Mouse (Mus musculus): ENCODE results near the gene Itm2c.

Gene Itm2c

GRCm38 (mm10) chr1:85934560-85934959 is 40.5 kb downstream of the Itm2c start:
- no peak for DNase-seq (ENCODE audit: low spot score in 2 of 2)

GRCm38 (mm10) chr1:85935148-85935852 is 41.2 kb downstream of the Itm2c start:
- peak; percentile 45 to 65 for DNase-seq (ENCODE audit: low spot score in 2 of 2)

GRCm38 (mm10) chr1:85936265-85936664 is 42.2 kb downstream of the Itm2c start:
- DNase-seq (ENCODE audit: low spot score in 2 of 2): no peak

- DNase-seq (ENCODE audit: low spot score in 2 of 2): no peak
These were observed 43.2 kb downstream of the Itm2c start for GRCm38 (mm10) chr1:85937323-85937722.

DNA sequence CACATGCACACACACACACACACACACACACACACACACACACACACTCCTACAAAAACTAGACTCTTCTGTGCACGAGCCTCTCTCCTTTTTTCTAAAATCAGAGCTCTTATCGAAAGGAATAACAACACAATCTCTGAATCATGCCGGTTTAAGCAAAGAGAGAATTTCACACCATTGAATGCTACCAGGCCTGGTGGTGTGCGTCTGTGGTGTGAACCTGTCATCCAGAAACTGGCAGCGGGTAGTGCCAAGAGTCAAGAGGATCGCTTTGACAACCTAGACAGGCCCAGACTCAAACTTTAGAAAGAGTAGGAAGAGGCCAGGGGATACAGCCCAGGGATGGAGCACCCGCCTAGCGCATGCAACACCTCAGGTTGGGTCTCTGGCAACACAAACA is 48.2 kb downstream of the Itm2c start:
- no peak for DNase-seq (ENCODE audit: low spot score in 2 of 2)

- DNase-seq (ENCODE audit: low spot score in 2 of 2): no peak
These were observed 55.1 kb downstream of the Itm2c start for GRCm38 (mm10) chr1:85949085-85949684.

DNA sequence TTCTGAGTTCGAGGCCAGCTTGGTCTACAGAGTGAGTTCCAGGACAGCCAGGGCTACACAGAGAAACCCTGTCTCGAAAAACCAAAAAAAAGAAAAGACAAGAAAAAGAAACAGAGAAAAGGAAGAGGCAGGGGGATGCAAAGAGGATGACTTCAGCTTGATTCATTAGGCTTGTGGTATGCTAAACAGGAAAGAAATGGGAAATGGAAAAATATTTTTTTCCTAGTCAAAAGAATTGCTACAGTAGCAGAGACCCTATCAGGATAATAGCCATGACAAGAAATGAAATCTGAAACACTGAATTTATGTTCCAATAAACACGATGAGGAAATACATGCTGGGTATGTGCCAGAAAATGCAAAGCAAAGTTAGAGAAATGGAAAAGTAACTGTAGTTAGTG is 61.1 kb downstream of the Itm2c start:
- no peak for DNase-seq (ENCODE audit: low spot score in 2 of 2)

- DNase-seq (ENCODE audit: low spot score in 2 of 2): no peak
These were observed 63.2 kb downstream of the Itm2c start for GRCm38 (mm10) chr1:85957290-85957689.

GRCm38 (mm10) chr1:85957942-85958619 is 64.0 kb downstream of the Itm2c start:
- no peak for DNase-seq (ENCODE audit: low spot score in 2 of 2)
